Mouse (Mus musculus): ENCODE results near the gene Gopc. TPM values are rescaled to one million over a fixed set of nuclear protein-coding genes. Genes with fewer than 3 reads are reported as not detected.
A peak's percentile ranks its signal among the peaks of the same experiment; 100 is the strongest.

Gene Gopc
- polyA plus RNA-seq, 1 experiment from 2014 or later: 30.4 TPM

DNA sequence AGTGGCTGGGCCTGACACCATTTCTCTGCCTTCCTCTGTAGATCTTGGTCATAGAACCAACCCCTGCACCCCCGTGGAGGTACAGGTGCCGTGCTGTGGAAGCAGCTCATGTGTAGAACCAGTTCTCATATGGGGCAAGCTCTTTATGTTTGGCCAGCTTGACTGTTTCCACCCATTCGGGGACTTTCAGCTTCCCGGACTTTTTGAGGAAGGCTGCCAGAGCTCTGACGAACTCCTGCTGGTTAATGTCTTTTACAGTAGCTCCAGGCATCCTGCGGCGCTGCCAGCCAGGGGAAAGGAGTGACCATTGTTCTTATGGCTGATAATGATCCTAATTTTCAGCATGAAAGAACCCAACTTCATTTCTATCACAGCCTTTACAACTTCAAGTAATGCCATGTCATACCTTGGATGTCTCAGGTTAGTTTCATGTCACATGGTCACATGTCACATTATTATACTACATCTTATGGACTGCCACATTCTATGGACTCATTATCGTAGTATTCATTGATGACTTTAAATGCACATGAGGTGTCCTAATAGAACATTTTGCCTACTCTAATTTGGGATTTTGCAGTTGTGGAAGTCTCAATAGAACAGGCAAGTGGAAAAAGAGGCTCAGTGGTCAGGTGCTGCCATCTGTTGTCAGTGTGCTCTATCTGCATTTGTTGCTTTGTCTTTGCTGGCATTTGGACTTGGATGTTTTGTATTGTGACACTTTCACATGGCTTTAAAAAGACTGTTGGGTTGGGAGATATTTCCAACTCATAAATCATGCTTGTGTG, 3.1 kb upstream of the Gopc start:
- ATAC-seq (ENCODE audit: low FRiP score): no peak
- H3K36me3 ChIP-seq: no peaks in the 10 kb centered on the region
- no peaks in the 10 kb centered on the region for H3K9me3 ChIP-seq (replicated peaks)
- peaks cover 13% of the 10 kb centered on the region for H3K4me1 ChIP-seq
- 34% methylated on average over 8 of the region's 8 CpGs for WGBS
- no peak overlapping the region for H3K27ac ChIP-seq (replicated peaks)
- H3K9ac ChIP-seq (replicated peaks): no peak overlapping the region
- no peaks in the 10 kb centered on the region for H3K27me3 ChIP-seq (replicated peaks)
- no peak overlapping the region for H3K4me2 ChIP-seq
- H3K4me3 ChIP-seq (replicated peaks): no peak overlapping the region

- ATAC-seq (ENCODE audit: low FRiP score): no peak
- no peaks in the 10 kb centered on the region for H3K9me3 ChIP-seq (replicated peaks)
- H3K9ac ChIP-seq (replicated peaks): no peak overlapping the region
- H3K4me2 ChIP-seq: no peak overlapping the region
- WGBS: 95% methylated on average over 1 of the region's 1 CpGs
- H3K27me3 ChIP-seq (replicated peaks): no peaks in the 10 kb centered on the region
- no peak overlapping the region for H3K27ac ChIP-seq (replicated peaks)
- peaks cover 22% of the 10 kb centered on the region for H3K4me1 ChIP-seq
- H3K36me3 ChIP-seq: no peaks in the 10 kb centered on the region
- no peak overlapping the region for H3K4me3 ChIP-seq (replicated peaks)
These were observed 1.6 kb upstream of the Gopc start for GRCm38 (mm10) chr10:52383522-52383921.

GRCm38 (mm10) chr10:52383022-52383421, 1.1 kb upstream of the Gopc start:
- 0 out of 2 replicates have a peak overlapping the region, but pooled peaks have one; percentile 92 for H3K9ac ChIP-seq (replicated peaks)
- H3K4me3 ChIP-seq (replicated peaks): peak overlapping the region; percentile 97
- H3K9me3 ChIP-seq (replicated peaks): no peaks in the 10 kb centered on the region
- ATAC-seq (ENCODE audit: low FRiP score): no peak
- H3K27me3 ChIP-seq (replicated peaks): no peaks in the 10 kb centered on the region
- H3K4me1 ChIP-seq: peaks cover 27% of the 10 kb centered on the region
- peak overlapping the region; percentile 94; the same call in 1 of the 2 replicates for H3K27ac ChIP-seq (replicated peaks)
- peak overlapping the region; percentile 54 for H3K4me2 ChIP-seq
- 82% methylated on average over 6 of the region's 6 CpGs for WGBS
- no peaks in the 10 kb centered on the region for H3K36me3 ChIP-seq

GRCm38 (mm10) chr10:52381321-52381801, 563 bp downstream of the Gopc start:
- Histone ChIP-seq H3K4me3 (replicated peaks) (peak overlapping the region; percentile 97), H3K4me2 (peak overlapping the region; percentile 54), H3K4me1 (peaks cover 31% of the 10 kb centered on the region), H3K9me3 (replicated peaks) (no peaks in the 10 kb centered on the region), H3K27ac (replicated peaks) (peak overlapping the region; percentile 94), H3K27me3 (replicated peaks) (no peaks in the 10 kb centered on the region), H3K36me3 (no peaks in the 10 kb centered on the region), H3K9ac (replicated peaks) (peak overlapping the region; percentile 92)
- ATAC-seq (ENCODE audit: low FRiP score): peak; percentile 65
- under 1% methylated on average over 19 of the region's 19 CpGs for WGBS

DNA sequence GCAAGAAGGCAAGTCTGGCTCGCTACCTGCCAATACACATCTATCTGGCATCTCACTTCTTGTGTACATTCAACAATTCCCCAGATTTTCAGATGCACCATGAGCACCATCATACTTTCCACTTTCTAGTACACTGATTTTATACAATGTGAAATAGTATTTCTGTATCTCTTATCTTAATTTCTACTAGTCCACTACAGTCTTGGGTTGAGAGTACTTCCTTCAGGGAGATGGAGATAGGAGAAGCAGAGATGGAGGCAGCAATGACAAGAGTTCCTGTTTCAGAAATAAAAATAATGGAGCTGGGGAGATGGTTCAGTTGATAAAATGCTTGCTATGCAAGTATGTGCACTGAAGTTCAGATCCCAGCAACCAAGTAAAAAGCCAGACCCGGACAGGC, 4.1 kb downstream of the Gopc start:
- no peak overlapping the region for H3K9ac ChIP-seq (replicated peaks)
- H3K36me3 ChIP-seq: no peaks in the 10 kb centered on the region
- WGBS: 97% methylated on average over 2 of the region's 2 CpGs
- H3K4me1 ChIP-seq: peaks cover 22% of the 10 kb centered on the region
- no peak overlapping the region for H3K4me2 ChIP-seq
- no peak overlapping the region for H3K27ac ChIP-seq (replicated peaks)
- H3K9me3 ChIP-seq (replicated peaks): no peaks in the 10 kb centered on the region
- no peaks in the 10 kb centered on the region for H3K27me3 ChIP-seq (replicated peaks)
- no peak overlapping the region for H3K4me3 ChIP-seq (replicated peaks)
- no peak for ATAC-seq (ENCODE audit: low FRiP score)

DNA sequence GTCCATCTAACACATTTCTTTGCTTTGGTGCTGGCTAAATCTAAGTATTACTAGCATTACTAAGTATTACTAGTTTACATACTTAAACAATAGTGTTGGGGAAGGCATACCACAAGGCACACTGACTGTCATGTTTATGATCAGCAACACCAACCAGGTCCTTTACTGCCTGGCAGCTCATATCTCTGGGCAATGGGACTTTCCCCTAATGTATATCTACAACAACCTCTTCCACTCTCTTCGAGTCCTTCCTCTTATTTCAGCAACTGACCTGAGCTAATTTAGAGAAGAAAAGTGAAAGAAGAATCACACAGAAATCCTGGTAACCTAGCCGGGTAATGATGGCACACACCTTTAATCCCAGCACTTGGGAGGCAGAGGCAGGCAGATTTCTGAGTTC, 5.5 kb downstream of the Gopc start:
- ATAC-seq (ENCODE audit: low FRiP score): no peak
- no peak overlapping the region for H3K27ac ChIP-seq (replicated peaks)
- H3K27me3 ChIP-seq (replicated peaks): no peaks in the 10 kb centered on the region
- 86% methylated on average over 2 of the region's 2 CpGs for WGBS
- no peak overlapping the region for H3K4me2 ChIP-seq
- no peak overlapping the region for H3K4me3 ChIP-seq (replicated peaks)
- H3K36me3 ChIP-seq: no peaks in the 10 kb centered on the region
- no peak overlapping the region for H3K9ac ChIP-seq (replicated peaks)
- peaks cover 19% of the 10 kb centered on the region for H3K4me1 ChIP-seq
- no peaks in the 10 kb centered on the region for H3K9me3 ChIP-seq (replicated peaks)

- no peak for ATAC-seq (ENCODE audit: low FRiP score)
- Histone ChIP-seq H3K4me2 (no peak overlapping the region), H3K9me3 (replicated peaks) (no peaks in the 10 kb centered on the region)
These were observed 7.3 kb downstream of the Gopc start for GRCm38 (mm10) chr10:52374651-52375050.

GRCm38 (mm10) chr10:52373834-52374233, 8.1 kb downstream of the Gopc start:
- H3K36me3 ChIP-seq: no peaks in the 10 kb centered on the region
- H3K4me1 ChIP-seq: peaks cover 12% of the 10 kb centered on the region
- H3K4me3 ChIP-seq (replicated peaks): no peak overlapping the region
- H3K4me2 ChIP-seq: no peak overlapping the region
- no peak overlapping the region for H3K27ac ChIP-seq (replicated peaks)
- no peaks in the 10 kb centered on the region for H3K27me3 ChIP-seq (replicated peaks)
- ATAC-seq (ENCODE audit: low FRiP score): no peak
- WGBS: 66% methylated on average over 4 of the region's 4 CpGs
- no peak overlapping the region for H3K9ac ChIP-seq (replicated peaks)
- H3K9me3 ChIP-seq (replicated peaks): no peaks in the 10 kb centered on the region

More at GRCm38 (mm10) chr10:52374651-52375050, 7.3 kb downstream of the Gopc start:
- Histone ChIP-seq H3K4me1 (peaks cover 19% of the 10 kb centered on the region), H3K9ac (replicated peaks) (no peak overlapping the region), H3K4me3 (replicated peaks) (no peak overlapping the region), H3K36me3 (no peaks in the 10 kb centered on the region), H3K27me3 (replicated peaks) (no peaks in the 10 kb centered on the region), H3K27ac (replicated peaks) (no peak overlapping the region)

GRCm38 (mm10) chr10:52368376-52368775, 13.5 kb downstream of the Gopc start:
- H3K27ac ChIP-seq (replicated peaks): no peak overlapping the region
- no peak overlapping the region for H3K4me2 ChIP-seq
- H3K9ac ChIP-seq (replicated peaks): no peak overlapping the region
- H3K4me1 ChIP-seq: no peaks in the 10 kb centered on the region
- H3K36me3 ChIP-seq: no peaks in the 10 kb centered on the region
- no peaks in the 10 kb centered on the region for H3K9me3 ChIP-seq (replicated peaks)
- 88% methylated on average over 4 of the region's 4 CpGs for WGBS
- no peak for ATAC-seq (ENCODE audit: low FRiP score)
- no peak overlapping the region for H3K4me3 ChIP-seq (replicated peaks)
- H3K27me3 ChIP-seq (replicated peaks): no peaks in the 10 kb centered on the region

DNA sequence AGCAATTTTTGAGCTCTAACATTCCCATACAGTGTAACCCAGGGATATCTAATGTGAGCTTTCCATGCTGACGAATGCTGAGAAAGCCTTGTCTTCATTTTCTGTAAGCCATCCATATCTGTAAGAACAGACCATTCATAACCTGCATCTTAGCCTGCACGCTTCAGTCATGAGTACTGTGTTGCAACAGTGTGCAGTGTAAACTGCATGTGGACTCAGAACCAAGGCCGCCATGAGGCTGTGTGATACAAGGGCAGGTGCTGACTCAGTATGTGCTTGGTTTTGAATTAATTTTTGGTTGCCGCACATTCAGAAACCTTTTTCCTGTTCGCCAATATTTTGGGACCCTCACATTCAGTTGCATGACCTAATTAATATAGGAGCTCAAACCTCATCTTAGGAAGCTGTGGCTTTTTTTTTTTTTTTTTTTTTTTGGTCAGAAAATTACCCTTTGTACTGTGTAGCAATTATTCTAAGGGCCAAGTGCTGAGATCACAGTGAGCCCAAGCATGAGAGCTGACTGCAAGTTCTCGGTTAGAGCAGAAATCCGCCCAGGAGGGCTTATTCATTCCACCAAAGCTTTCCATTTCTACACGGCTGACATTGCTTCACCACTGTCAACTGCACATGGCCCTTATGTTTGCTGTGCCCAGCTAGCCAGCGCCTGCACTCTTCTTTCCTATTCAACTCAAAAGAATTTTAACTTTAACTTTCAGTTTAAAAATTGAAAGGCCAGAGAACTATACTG, 20.9 kb downstream of the Gopc start:
- WGBS: 91% methylated on average over 9 of the region's 9 CpGs

DNA sequence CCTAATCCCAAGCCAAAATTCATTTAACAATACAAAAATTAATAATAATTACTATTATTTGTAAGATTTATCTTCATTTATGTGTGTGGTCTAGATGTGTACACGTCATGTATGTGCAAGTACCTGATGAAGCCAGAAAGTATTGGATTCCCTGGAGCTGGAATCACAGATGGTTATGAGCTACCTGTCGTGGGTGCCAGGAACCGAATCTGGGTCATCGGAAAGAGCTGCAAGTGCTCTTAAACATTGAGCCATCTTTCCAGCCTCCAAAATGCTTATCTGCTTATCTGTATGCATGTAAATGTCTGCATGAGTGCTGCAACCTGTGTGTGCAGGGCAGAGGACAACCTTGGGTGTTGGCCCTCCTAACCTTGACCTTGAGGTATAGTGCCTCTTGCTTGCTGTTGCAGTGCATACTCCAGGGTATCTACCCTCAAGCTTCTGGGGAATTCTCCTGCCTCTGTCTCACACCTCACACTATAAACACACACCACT, 21.6 kb downstream of the Gopc start:
- Histone ChIP-seq H3K4me3 (replicated peaks) (no peak overlapping the region), H3K9me3 (replicated peaks) (no peaks in the 10 kb centered on the region), H3K4me2 (no peak overlapping the region), H3K27me3 (replicated peaks) (no peaks in the 10 kb centered on the region), H3K27ac (replicated peaks) (no peak overlapping the region), H3K9ac (replicated peaks) (no peak overlapping the region), H3K4me1 (no peaks in the 10 kb centered on the region), H3K36me3 (peaks cover 4% of the 10 kb centered on the region; the same call in 1 of the 2 replicates)
- WGBS: 98% methylated on average over 4 of the region's 4 CpGs
- no peak for ATAC-seq (ENCODE audit: low FRiP score)

More for the DNA sequence above, 20.9 kb downstream of the Gopc start:
- no peak for ATAC-seq (ENCODE audit: low FRiP score)
- Histone ChIP-seq H3K36me3 (peaks cover 4% of the 10 kb centered on the region; the same call in 1 of the 2 replicates), H3K4me2 (no peak overlapping the region), H3K9me3 (replicated peaks) (no peaks in the 10 kb centered on the region), H3K4me1 (no peaks in the 10 kb centered on the region), H3K27me3 (replicated peaks) (no peaks in the 10 kb centered on the region), H3K4me3 (replicated peaks) (no peak overlapping the region), H3K9ac (replicated peaks) (no peak overlapping the region), H3K27ac (replicated peaks) (no peak overlapping the region)

Data from neural tube, embryonic 15.5 days (tissue).